Mouse (Mus musculus) liver, embryonic 14.5 days (tissue): Measurements from ENCODE around the gene Dvl1. TPM values are rescaled to one million over a fixed set of nuclear protein-coding genes. Genes with fewer than 3 reads are reported as not detected.

Experiments
- ATAC-seq: fragments of 200-750 bp; cut with Nextera tagmentation; 2 replicates; pipeline ENCODE4 v1.8.0; 2017; ENCODE audit warnings: moderate number of reproducible peaks, mild to moderate bottlenecking, moderate library complexity; ENCODE audit not compliant: insufficient read depth
- DNase-seq, 3 experiments: peaks; one replicate each; pipeline ENCODE4 v3.0.0-alpha.2; 2012 to 2013; ENCODE audit warnings: low read depth in 3 of 3, low spot score in 3 of 3
- H3K27ac ChIP-seq: fragments of 300-500 bp; sonication (generic); 2 replicates; pipeline ENCODE4 v1.5.1; 2014; ENCODE audit warnings: moderate library complexity, mild to moderate bottlenecking, control low read depth, inconsistent platforms
- H3K27me3 ChIP-seq: fragments of 300-500 bp; sonication (generic); 2 replicates; pipeline ENCODE4 v1.6.1; 2014; ENCODE audit warnings: mild to moderate bottlenecking, low read length, moderate library complexity; ENCODE audit not compliant: control insufficient read depth, insufficient read depth
- H3K36me3 ChIP-seq: fragments of 300-500 bp; sonication (generic); replicated peaks from 2 replicates; pipeline ENCODE4 v1.6.1; 2014; ENCODE audit warnings: low read depth; ENCODE audit not compliant: control insufficient read depth, insufficient read depth
- H3K4me1 ChIP-seq, 2 experiments: fragments of 200-500 bp in 1 of 2; fragments of 300-500 bp in 1 of 2; sonication (generic) in 1 of 2; replicated peaks; 2 replicates each; pipeline ENCODE4 v1.6.1; 2012 to 2014; ENCODE audit warnings: antibody characterized with exemption in 1 of 2, inconsistent platforms in 1 of 2, low read length in 1 of 2; ENCODE audit not compliant: control insufficient read depth in 2 of 2, insufficient read depth in 2 of 2
- H3K4me2 ChIP-seq: fragments of 300-500 bp; sonication (generic); 2 replicates; pipeline ENCODE4 v1.6.1; 2014; ENCODE audit warnings: low read depth, mild to moderate bottlenecking, control low read depth, moderate library complexity
- H3K4me3 ChIP-seq, 2 experiments: fragments of 200-500 bp in 1 of 2; fragments of 300-500 bp in 1 of 2; sonication (generic) in 1 of 2; 2 replicates each; pipeline ENCODE4 v1.5.1; 2012 to 2014; ENCODE audit warnings: low read depth in 2 of 2, low read length in 2 of 2, mild to moderate bottlenecking in 2 of 2, control low read depth in 1 of 2, inconsistent platforms in 1 of 2, moderate library complexity in 1 of 2; ENCODE audit not compliant: insufficient read depth in 1 of 2
- H3K9ac ChIP-seq: fragments of 300-500 bp; sonication (generic); replicated peaks from 2 replicates; pipeline ENCODE4 v1.6.1; 2014; ENCODE audit warnings: mild to moderate bottlenecking, control low read depth, moderate library complexity
- H3K9me3 ChIP-seq: fragments of 300-500 bp; sonication (generic); 2 replicates; pipeline ENCODE4 v1.6.1; 2016; ENCODE audit warnings: low read length, mixed read lengths; ENCODE audit not compliant: control insufficient read depth
- CTCF ChIP-seq: IDR thresholded peaks from 2 replicates; pipeline ENCODE4 v1.5.1; 2016; ENCODE audit warnings: antibody characterized with exemption, low read depth, control low read depth
- EP300 ChIP-seq: IDR thresholded peaks from 2 replicates; pipeline ENCODE4 v1.6.1; 2016; ENCODE audit warnings: antibody characterized with exemption, low read depth
- WGBS: fragments of 180-500 bp; shearing (Covaris S2); extraction: QIAGEN DNeasy Blood & Tissue Kit; methylation state at CpG from one replicate; pipeline ENCODE4 v1.1.7; 2014; ENCODE audit not compliant: insufficient replicate concordance; 5-methylcytosine and 5-hydroxymethylcytosine counted together
- polyA plus RNA-seq, 2 experiments: library from polyadenylated mRNA; depleted of rRNA in 1 of 2; stranded (reverse) in 1 of 2; unstranded in 1 of 2; fragments of >200 nt; fragmentation: Nextera tagmentation in 1 of 2; extraction: Ambion mirVana in 1 of 2; gene quantifications; 2 replicates each; pipeline versions ENCODE4 v1.2.1 to v1.2.3; 2012 to 2014

Dvl1 gene
- polyA plus RNA-seq, 2 experiments, result 2.8 to 20.9 TPM

- no peak for ATAC-seq
- DNase-seq, result no peak
- no peak for TF ChIP-seq EP300
- TF ChIP-seq CTCF, result no peak
- Histone ChIP-seq H3K9me3 (no peaks in the 10 kb centered on the region), H3K4me3 (no peak overlapping the region), H3K27ac (no peak overlapping the region), H3K36me3 (peaks cover 6% of the 10 kb centered on the region), H3K9ac (no peak overlapping the region), H3K27me3 (no peaks in the 10 kb centered on the region), H3K4me2 (no peak overlapping the region), H3K4me1 (peaks cover 11 to 12% of the 10 kb centered on the region in 2 experiments; a peak in 3 of 4 replicates)
- 74% methylated on average over 3 of the region's 3 CpGs for WGBS
Observed at GRCm38 (mm10) chr4:155851368-155851767, 4.2 kb downstream of the Dvl1 start.

DNA sequence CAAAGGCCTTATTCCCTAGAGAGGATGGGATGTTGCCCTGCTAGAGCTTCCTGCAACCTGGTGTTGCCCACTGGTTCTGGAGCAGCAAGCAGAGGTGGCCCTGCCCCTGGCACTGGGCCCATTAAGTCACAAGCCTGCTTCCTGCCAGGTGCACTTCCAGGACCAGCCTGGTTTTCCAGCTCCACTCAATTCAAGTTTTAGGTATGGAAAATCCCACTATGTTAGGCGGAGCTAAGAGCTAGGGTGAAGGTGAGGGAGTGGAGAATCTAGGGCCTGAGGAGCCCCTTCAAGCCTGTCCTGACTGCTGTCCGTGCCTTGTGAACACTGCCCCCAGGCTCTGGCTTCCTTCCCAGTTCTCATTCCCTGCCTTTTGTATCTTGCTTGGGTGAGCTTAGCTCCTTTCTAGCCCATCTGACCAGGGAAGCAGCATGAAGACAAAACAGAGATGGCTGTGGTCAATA lies 4.8 kb downstream of the Dvl1 start:
- H3K27ac ChIP-seq, result no peak overlapping the region
- no peak for DNase-seq
- 81% methylated on average over 2 of the region's 2 CpGs for WGBS
- no peak for ATAC-seq
- H3K4me2 ChIP-seq, result no peak overlapping the region
- TF ChIP-seq EP300 (no peak), CTCF (no peak)
- no peaks in the 10 kb centered on the region for H3K27me3 ChIP-seq
- H3K9ac ChIP-seq, result no peak overlapping the region
- H3K4me3 ChIP-seq, result no peak overlapping the region
- peaks cover 6% of the 10 kb centered on the region for H3K36me3 ChIP-seq
- H3K4me1 ChIP-seq, result peaks cover 8 to 12% of the 10 kb centered on the region in 2 experiments; a peak in 3 of 4 replicates
- H3K9me3 ChIP-seq, result no peaks in the 10 kb centered on the region

DNA sequence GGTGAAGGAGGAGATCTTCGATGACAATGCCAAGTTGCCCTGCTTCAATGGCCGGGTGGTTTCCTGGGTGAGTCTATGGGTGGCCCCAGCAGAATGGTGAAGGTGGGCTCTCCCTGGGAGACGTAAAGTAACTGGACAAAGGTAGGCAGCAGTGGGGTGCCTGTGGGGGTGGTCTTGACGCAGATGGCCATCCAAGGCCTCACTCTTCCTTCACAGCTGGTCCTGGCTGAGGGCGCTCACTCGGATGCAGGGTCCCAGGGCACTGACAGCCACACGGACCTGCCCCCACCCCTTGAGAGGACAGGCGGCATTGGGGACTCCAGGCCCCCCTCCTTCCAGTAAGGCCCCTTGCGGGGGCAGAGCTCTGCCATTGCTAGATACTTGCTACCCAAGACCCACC lies 6.2 kb downstream of the Dvl1 start:
- ATAC-seq (no peak), DNase-seq (no peak)
- Histone ChIP-seq H3K4me3 (no peak overlapping the region), H3K4me1 (peaks cover 5 to 11% of the 10 kb centered on the region in 2 experiments; a peak in 2 of 4 replicates), H3K27ac (no peak overlapping the region), H3K9me3 (no peaks in the 10 kb centered on the region), H3K36me3 (peaks cover 6% of the 10 kb centered on the region), H3K27me3 (no peaks in the 10 kb centered on the region), H3K9ac (no peak overlapping the region), H3K4me2 (no peak overlapping the region)
- 81% methylated on average over 9 of the region's 9 CpGs for WGBS
- TF ChIP-seq EP300, result no peak
- TF ChIP-seq CTCF, result no peak

GRCm38 (mm10) chr4:155854991-155855390 lies 7.8 kb downstream of the Dvl1 start:
- 90% methylated on average over 12 of the region's 12 CpGs for WGBS
- DNase-seq (no peak), ATAC-seq (no peak)
- no peak for TF ChIP-seq CTCF
- no peak for TF ChIP-seq EP300
- Histone ChIP-seq H3K36me3 (peaks cover 6% of the 10 kb centered on the region), H3K27ac (no peak overlapping the region), H3K9ac (no peak overlapping the region), H3K4me3 (no peak overlapping the region), H3K9me3 (no peaks in the 10 kb centered on the region), H3K27me3 (no peaks in the 10 kb centered on the region), H3K4me1 (0 out of 4 replicates have a peak, but pooled peaks cover 0 to 3% of the 10 kb centered on the region in 2 experiments), H3K4me2 (no peak overlapping the region)

GRCm38 (mm10) chr4:155856071-155856470 lies 8.9 kb downstream of the Dvl1 start:
- Histone ChIP-seq H3K9ac (no peak overlapping the region), H3K4me3 (no peak overlapping the region), H3K4me2 (no peak overlapping the region), H3K4me1 (0 out of 4 replicates have a peak, but pooled peaks cover 0 to 3% of the 10 kb centered on the region in 2 experiments), H3K9me3 (no peaks in the 10 kb centered on the region), H3K36me3 (peaks cover 6% of the 10 kb centered on the region), H3K27ac (no peak overlapping the region), H3K27me3 (no peaks in the 10 kb centered on the region)
- TF ChIP-seq EP300 (no peak), CTCF (no peak)
- 75% methylated on average over 12 of the region's 12 CpGs for WGBS
- ATAC-seq (no peak), DNase-seq (no peak)
